Mouse (Mus musculus): ENCODE results near the gene Syne4. TPM values are rescaled to one million over a fixed set of nuclear protein-coding genes. Genes with fewer than 3 reads are reported as not detected.

Syne4 gene
- total RNA-seq, 1 experiment: 14.5 TPM

GRCm38 (mm10) chr7:30358378-30359186 lies 44.0 kb downstream of the Syne4 start:
- Histone ChIP-seq H3K4me1 (ENCODE audit: control insufficient read depth in 2 of 2, insufficient read depth in 2 of 2, low read length in 2 of 2, poor library complexity in 1 of 2) (peaks cover 0 to 15% of the 10 kb centered on the region in 2 experiments; a peak in 2 of 4 replicates), H3K9me3 (ENCODE audit: control insufficient read depth, insufficient read depth, low read depth, low read length) (no peaks in the 10 kb centered on the region), H3K27ac (ENCODE audit: insufficient read depth, low read depth, low read length, poor library complexity, severe bottlenecking) (no peak overlapping the region), H3K4me3 (ENCODE audit: insufficient read depth in 1 of 2, low read depth in 1 of 2, low read length in 2 of 2, poor library complexity in 1 of 2, severe bottlenecking in 1 of 2) (no peak overlapping the region), H3K36me3 (ENCODE audit: control insufficient read depth, insufficient read depth, low read length, poor library complexity, severe bottlenecking) (no peaks in the 10 kb centered on the region), H3K9ac (ENCODE audit: insufficient read depth, low read depth, low read length, poor library complexity, severe bottlenecking) (no peak overlapping the region)
- TF ChIP-seq MAFK (IDR thresholded peaks at IDR 0.05; ENCODE audit: insufficient read depth, low read depth, low read length): no peak
- TF ChIP-seq ZC3H11A (IDR thresholded peaks at IDR 0.05; ENCODE audit: borderline replicate concordance, low read depth, low read length): no peak
- no peak for TF ChIP-seq CHD2 (IDR thresholded peaks at IDR 0.05; ENCODE audit: low read depth, low read length)
- TF ChIP-seq HCFC1 (IDR thresholded peaks at IDR 0.05; ENCODE audit: borderline replicate concordance, insufficient read depth, low read length): no peak
- no peak for TF ChIP-seq ZNF384 (IDR thresholded peaks at IDR 0.05; ENCODE audit: low read depth, low read length)
- no peak for DNase-seq (ENCODE audit: low read depth, low spot score)
- in situ Hi-C loops (cut with MboI; ENCODE audit: low sequenced_read_pairs in 2 of 2, unreplicated experiment in 2 of 2): no loop called here

- H3K9me3 ChIP-seq (ENCODE audit: control insufficient read depth, insufficient read depth, low read depth, low read length): no peaks in the 10 kb centered on the region
These were observed 44.8 kb downstream of the Syne4 start for GRCm38 (mm10) chr7:30359276-30359865.

GRCm38 (mm10) chr7:30360028-30360427 lies 45.4 kb downstream of the Syne4 start:
- in situ Hi-C loops (cut with MboI; ENCODE audit: low sequenced_read_pairs in 2 of 2, unreplicated experiment in 2 of 2): no loop called here
- H3K9me3 ChIP-seq (ENCODE audit: control insufficient read depth, insufficient read depth, low read depth, low read length): no peaks in the 10 kb centered on the region
- TF ChIP-seq ZC3H11A (IDR thresholded peaks at IDR 0.05; ENCODE audit: borderline replicate concordance, low read depth, low read length) (no peak), CHD2 (IDR thresholded peaks at IDR 0.05; ENCODE audit: low read depth, low read length) (no peak), ZNF384 (IDR thresholded peaks at IDR 0.05; ENCODE audit: low read depth, low read length) (no peak), HCFC1 (IDR thresholded peaks at IDR 0.05; ENCODE audit: borderline replicate concordance, insufficient read depth, low read length) (no peak), MAFK (IDR thresholded peaks at IDR 0.05; ENCODE audit: insufficient read depth, low read depth, low read length) (no peak)
- no peak overlapping the region for H3K9ac ChIP-seq (ENCODE audit: insufficient read depth, low read depth, low read length, poor library complexity, severe bottlenecking)
- H3K36me3 ChIP-seq (ENCODE audit: control insufficient read depth, insufficient read depth, low read length, poor library complexity, severe bottlenecking): no peaks in the 10 kb centered on the region
- H3K27ac ChIP-seq (ENCODE audit: insufficient read depth, low read depth, low read length, poor library complexity, severe bottlenecking): no peak overlapping the region
- DNase-seq (ENCODE audit: low read depth, low spot score): no peak
- peak overlapping the region; percentile 42 to 45; a peak in 3 of 4 replicates for H3K4me3 ChIP-seq (ENCODE audit: insufficient read depth in 1 of 2, low read depth in 1 of 2, low read length in 2 of 2, poor library complexity in 1 of 2, severe bottlenecking in 1 of 2)
- peaks cover 2 to 18% of the 10 kb centered on the region in 2 experiments; a peak in 2 of 4 replicates for H3K4me1 ChIP-seq (ENCODE audit: control insufficient read depth in 2 of 2, insufficient read depth in 2 of 2, low read length in 2 of 2, poor library complexity in 1 of 2)

More at GRCm38 (mm10) chr7:30359276-30359865, 44.8 kb downstream of the Syne4 start:
- Histone ChIP-seq H3K27ac (ENCODE audit: insufficient read depth, low read depth, low read length, poor library complexity, severe bottlenecking) (no peak overlapping the region), H3K4me3 (ENCODE audit: insufficient read depth in 1 of 2, low read depth in 1 of 2, low read length in 2 of 2, poor library complexity in 1 of 2, severe bottlenecking in 1 of 2) (peak overlapping the region; percentile 42 to 45; a peak in 3 of 4 replicates), H3K4me1 (ENCODE audit: control insufficient read depth in 2 of 2, insufficient read depth in 2 of 2, low read length in 2 of 2, poor library complexity in 1 of 2) (peaks cover 2 to 18% of the 10 kb centered on the region in 2 experiments; a peak in 2 of 4 replicates), H3K36me3 (ENCODE audit: control insufficient read depth, insufficient read depth, low read length, poor library complexity, severe bottlenecking) (no peaks in the 10 kb centered on the region), H3K9ac (ENCODE audit: insufficient read depth, low read depth, low read length, poor library complexity, severe bottlenecking) (no peak overlapping the region)
- in situ Hi-C loops (cut with MboI; ENCODE audit: low sequenced_read_pairs in 2 of 2, unreplicated experiment in 2 of 2): no loop called here
- DNase-seq (ENCODE audit: low read depth, low spot score): no peak
- no peak for TF ChIP-seq ZC3H11A (IDR thresholded peaks at IDR 0.05; ENCODE audit: borderline replicate concordance, low read depth, low read length)

GRCm38 (mm10) chr7:30362652-30363343 lies 48.2 kb downstream of the Syne4 start, which contains the start of gene Lrfn3:
TSS of gene Lrfn3 (minus strand) at chr7:30362772.
- TF ChIP-seq ZNF384 (IDR thresholded peaks at IDR 0.05; ENCODE audit: low read depth, low read length) (no peak), HCFC1 (IDR thresholded peaks at IDR 0.05; ENCODE audit: borderline replicate concordance, insufficient read depth, low read length) (no peak), ZC3H11A (IDR thresholded peaks at IDR 0.05; ENCODE audit: borderline replicate concordance, low read depth, low read length) (no peak), MAFK (IDR thresholded peaks at IDR 0.05; ENCODE audit: insufficient read depth, low read depth, low read length) (no peak), CHD2 (IDR thresholded peaks at IDR 0.05; ENCODE audit: low read depth, low read length) (no peak)
- in situ Hi-C loops (cut with MboI; ENCODE audit: low sequenced_read_pairs in 2 of 2, unreplicated experiment in 2 of 2): no loop called here
- Histone ChIP-seq H3K27ac (ENCODE audit: insufficient read depth, low read depth, low read length, poor library complexity, severe bottlenecking) (no peak within 1 kb of the TSS), H3K4me1 (ENCODE audit: control insufficient read depth in 2 of 2, insufficient read depth in 2 of 2, low read length in 2 of 2, poor library complexity in 1 of 2) (peaks cover 2 to 18% of the 10 kb centered on the region in 2 experiments; a peak in 2 of 4 replicates), H3K36me3 (ENCODE audit: control insufficient read depth, insufficient read depth, low read length, poor library complexity, severe bottlenecking) (no peaks in the 10 kb centered on the region), H3K9me3 (ENCODE audit: control insufficient read depth, insufficient read depth, low read depth, low read length) (no peaks in the 10 kb centered on the region), H3K9ac (ENCODE audit: insufficient read depth, low read depth, low read length, poor library complexity, severe bottlenecking) (peak within 1 kb of the TSS; percentile 76), H3K4me3 (ENCODE audit: insufficient read depth in 1 of 2, low read depth in 1 of 2, low read length in 2 of 2, poor library complexity in 1 of 2, severe bottlenecking in 1 of 2) (peak within 1 kb of the TSS; percentile 62 to 81)
- peak; percentile 68 for DNase-seq (ENCODE audit: low read depth, low spot score)

Measured in ES-E14 (cell line).